Mouse (Mus musculus): ENCODE measurements around the gene Olfr136. TPM values are rescaled to one million over a fixed set of nuclear protein-coding genes. Genes with fewer than 3 reads are reported as not detected.

Gene Olfr136
- total and polyA plus RNA-seq, 3 experiments, result not detected

Other genes starting within 250 kb of the Olfr136 start
- gene Olfr131, start 241.1 kb upstream of the Olfr136 start, total RNA-seq (2012; rRNA removed), result not detected in 2 replicates
- not detected for gene Olfr131, start 241.1 kb upstream of the Olfr136 start, polyA plus RNA-seq (2012; ENCODE audit: insufficient read depth in 1 of 2, insufficient read length in 2 of 2, low read depth in 1 of 2, low replicate concordance in 2 of 2, missing spikeins in 1 of 2)
- not detected in 2 replicates for gene Olfr132, start 195.3 kb upstream of the Olfr136 start, total RNA-seq (2012; rRNA removed)
- gene Olfr132, start 195.3 kb upstream of the Olfr136 start, polyA plus RNA-seq (2012; ENCODE audit: insufficient read depth in 1 of 2, insufficient read length in 2 of 2, low read depth in 1 of 2, low replicate concordance in 2 of 2, missing spikeins in 1 of 2), result not detected
- not detected in 2 replicates for gene Olfr133, start 184.6 kb upstream of the Olfr136 start, total RNA-seq (2012; rRNA removed)
- not detected for gene Olfr133, start 184.6 kb upstream of the Olfr136 start, polyA plus RNA-seq (2012; ENCODE audit: insufficient read depth in 1 of 2, insufficient read length in 2 of 2, low read depth in 1 of 2, low replicate concordance in 2 of 2, missing spikeins in 1 of 2)
- gene Olfr134, start 158.4 kb upstream of the Olfr136 start, total RNA-seq (2012; rRNA removed), result not detected in 2 replicates
- gene Olfr134, start 158.4 kb upstream of the Olfr136 start, polyA plus RNA-seq (2012; ENCODE audit: insufficient read depth in 1 of 2, insufficient read length in 2 of 2, low read depth in 1 of 2, low replicate concordance in 2 of 2, missing spikeins in 1 of 2), result not detected
- gene Olfr135, start 125.5 kb upstream of the Olfr136 start, total RNA-seq (2012; rRNA removed), result not detected in 2 replicates
- gene Olfr135, start 125.5 kb upstream of the Olfr136 start, polyA plus RNA-seq (2012; ENCODE audit: insufficient read depth in 1 of 2, insufficient read length in 2 of 2, low read depth in 1 of 2, low replicate concordance in 2 of 2, missing spikeins in 1 of 2), result not detected
- gene Olfr138, start 68.8 kb upstream of the Olfr136 start, total RNA-seq (2012; rRNA removed), result not detected in 2 replicates
- gene Olfr138, start 68.8 kb upstream of the Olfr136 start, polyA plus RNA-seq (2012; ENCODE audit: insufficient read depth in 1 of 2, insufficient read length in 2 of 2, low read depth in 1 of 2, low replicate concordance in 2 of 2, missing spikeins in 1 of 2), result not detected
- gene Olfr137, start 22.3 kb upstream of the Olfr136 start, total RNA-seq (2012; rRNA removed), result not detected in 2 replicates
- gene Olfr137, start 22.3 kb upstream of the Olfr136 start, polyA plus RNA-seq (2012; ENCODE audit: insufficient read depth in 1 of 2, insufficient read length in 2 of 2, low read depth in 1 of 2, low replicate concordance in 2 of 2, missing spikeins in 1 of 2), result not detected
- not detected in 2 replicates for gene Esp36, start 90.4 kb downstream of the Olfr136 start, total RNA-seq (2012; rRNA removed)
- gene Esp36, start 90.4 kb downstream of the Olfr136 start, polyA plus RNA-seq (2012; ENCODE audit: insufficient read depth in 1 of 2, insufficient read length in 2 of 2, low read depth in 1 of 2, low replicate concordance in 2 of 2, missing spikeins in 1 of 2), result not detected
- gene Esp34, start 224.4 kb downstream of the Olfr136 start, total RNA-seq (2012; rRNA removed), result not detected in 2 replicates
- not detected for gene Esp34, start 224.4 kb downstream of the Olfr136 start, polyA plus RNA-seq (2012; ENCODE audit: insufficient read depth in 1 of 2, insufficient read length in 2 of 2, low read depth in 1 of 2, low replicate concordance in 2 of 2, missing spikeins in 1 of 2)

Data from MEL (cell line).